ENCODE assay signal across 17 mouse cellular contexts in the genomic region with DNA sequence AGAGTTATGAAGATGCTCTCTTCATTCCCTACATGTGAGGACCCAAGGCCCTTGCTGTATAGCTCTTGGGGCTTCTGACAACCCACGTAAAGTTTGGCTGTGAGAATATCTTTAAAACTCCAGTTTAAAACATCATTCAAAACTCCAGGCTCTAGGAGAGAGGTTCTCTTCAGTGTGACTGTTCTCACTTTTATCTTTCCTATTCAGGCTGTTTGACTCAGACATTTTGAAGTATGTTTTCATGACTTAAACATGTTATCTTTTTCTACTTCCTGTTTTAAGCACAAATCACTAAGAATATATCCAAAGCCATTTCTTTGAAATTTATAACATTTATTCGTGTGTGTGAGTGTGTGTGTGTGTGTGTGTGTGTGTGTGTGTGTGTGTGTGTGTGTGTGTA. TPM values are rescaled to one million over a fixed set of nuclear protein-coding genes. Genes with fewer than 3 reads are reported as not detected.
"Had no signal": no experiment of that assay in that cellular context is flagged by ENCODE, and none has a peak within 500 bp of the region (broad histone marks: within the 10 kb centered on the region; RNA-seq: fewer than 3 reads in every experiment).

No protein-coding gene starts in this region.

- H3K9me3 ChIP-seq: megakaryocyte, embryonic 14.5 days; midbrain, embryonic 13.5 days; midbrain, embryonic 15.5 days; neural tube, embryonic 12.5 days; stomach, embryonic 15.5 days had no signal

- ATAC-seq: midbrain, embryonic 13.5 days; midbrain, embryonic 15.5 days had no signal

- DNase-seq: lung, adult 18-20 months; lung, embryonic 14.5 days; lung, postnatal 10 days; right cerebral cortex, postnatal 14 days; thymus, adult 18-20 months; thymus, postnatal 14 days; thymus, postnatal 36 days had no signal

- H3K4me2 ChIP-seq: lung, embryonic 14.5 days; midbrain, embryonic 11.5 days; midbrain, embryonic 13.5 days; midbrain, embryonic 15.5 days; neural tube, embryonic 12.5 days; stomach, embryonic 15.5 days had no signal

- H3K36me3 ChIP-seq: midbrain, embryonic 13.5 days; midbrain, embryonic 15.5 days; neural tube, embryonic 12.5 days; stomach, embryonic 15.5 days had no signal

- H3K4me3 ChIP-seq: megakaryocyte, embryonic 14.5 days; midbrain, embryonic 13.5 days; midbrain, embryonic 15.5 days; neural tube, embryonic 12.5 days; stomach, embryonic 15.5 days had no signal

- H3K27me3 ChIP-seq: megakaryocyte, embryonic 14.5 days; midbrain, embryonic 13.5 days; midbrain, embryonic 15.5 days; neural tube, embryonic 12.5 days; stomach, embryonic 15.5 days had no signal

- H3K4me1 ChIP-seq: midbrain, embryonic 13.5 days; midbrain, embryonic 15.5 days; neural tube, embryonic 12.5 days; stomach, embryonic 15.5 days had no signal

- H3K27ac ChIP-seq: macrophage; midbrain, embryonic 13.5 days; midbrain, embryonic 15.5 days; neural tube, embryonic 12.5 days; stomach, embryonic 15.5 days had no signal

- H3K9ac ChIP-seq: lung, embryonic 14.5 days; midbrain, embryonic 13.5 days; midbrain, embryonic 15.5 days; neural tube, embryonic 12.5 days; stomach, embryonic 15.5 days had no signal

RNA-seq across cellular contexts. Expression of gene Col4a3, which starts 38.8 kb away (rescaled TPM):
- total RNA-seq: megakaryocyte progenitor cell, adult 5-6 weeks; monocyte, adult 5-6 weeks; neutrophil, adult 5-6 weeks had no signal
- polyA plus RNA-seq: macrophage had no signal

RNA-seq across cellular contexts. Expression of gene Col4a4, which starts 38.8 kb away (rescaled TPM):
- total RNA-seq: monocyte, adult 5-6 weeks; neutrophil, adult 5-6 weeks had no signal
- polyA plus RNA-seq: macrophage had no signal
